Mouse (Mus musculus): ENCODE results near the gene Pglyrp2.

Pglyrp2 gene

GRCm38 (mm10) chr17:32402011-32402778 lies 21.8 kb downstream of the Pglyrp2 start:
- no peak for DNase-seq

- no peak for DNase-seq
Observed at GRCm38 (mm10) chr17:32396266-32396665, 27.7 kb downstream of the Pglyrp2 start.

- DNase-seq: no peak
Observed at GRCm38 (mm10) chr17:32393944-32394343, 30.0 kb downstream of the Pglyrp2 start.

- DNase-seq: peak; percentile 98
Observed at GRCm38 (mm10) chr17:32389101-32389659, 34.8 kb downstream of the Pglyrp2 start, which contains the start of gene Wiz. TSS of gene Wiz (minus strand) at chr17:32389439.

- peak; percentile 71 for DNase-seq
Observed at GRCm38 (mm10) chr17:32388370-32389100, 35.4 kb downstream of the Pglyrp2 start.

- no peak for DNase-seq
Observed at GRCm38 (mm10) chr17:32387986-32388369, 36.0 kb downstream of the Pglyrp2 start.

GRCm38 (mm10) chr17:32386659-32387432 lies 37.1 kb downstream of the Pglyrp2 start:
- peak; percentile 66 for DNase-seq

- DNase-seq: peak; percentile 30
Observed at GRCm38 (mm10) chr17:32383661-32384060, 40.3 kb downstream of the Pglyrp2 start.

GRCm38 (mm10) chr17:32382576-32382975 lies 41.4 kb downstream of the Pglyrp2 start:
- peak; percentile 81 for DNase-seq

- DNase-seq: no peak
Observed at GRCm38 (mm10) chr17:32378786-32379185, 45.2 kb downstream of the Pglyrp2 start.

- DNase-seq: peak; percentile 3
Observed at GRCm38 (mm10) chr17:32377137-32377536, 46.8 kb downstream of the Pglyrp2 start.

GRCm38 (mm10) chr17:32376475-32376874 lies 47.5 kb downstream of the Pglyrp2 start:
- no peak for DNase-seq

- DNase-seq: no peak
Observed at GRCm38 (mm10) chr17:32368991-32369578, 54.9 kb downstream of the Pglyrp2 start.

GRCm38 (mm10) chr17:32367706-32368105 lies 56.3 kb downstream of the Pglyrp2 start:
- DNase-seq: no peak

GRCm38 (mm10) chr17:32365296-32365695 lies 58.7 kb downstream of the Pglyrp2 start:
- no peak for DNase-seq

- no peak for DNase-seq
Observed at GRCm38 (mm10) chr17:32364850-32365249, 59.1 kb downstream of the Pglyrp2 start.

GRCm38 (mm10) chr17:32364331-32364730 lies 59.6 kb downstream of the Pglyrp2 start:
- DNase-seq: peak; percentile 84

GRCm38 (mm10) chr17:32363821-32364301 lies 60.1 kb downstream of the Pglyrp2 start:
- peak; percentile 38 for DNase-seq

- no peak for DNase-seq
Observed at GRCm38 (mm10) chr17:32362686-32363085, 61.3 kb downstream of the Pglyrp2 start.
